Mouse (Mus musculus): ENCODE measurements around the gene Rbmxl2. TPM values are rescaled to one million over a fixed set of nuclear protein-coding genes. Genes with fewer than 3 reads are reported as not detected.

Rbmxl2 gene
- polyA plus RNA-seq (2012; rRNA removed), result not detected in 2 replicates

- DNase-seq, result no peak
- WGBS, result 40% methylated on average over 70 of the region's 70 CpGs
- no peak within 1 kb of the TSS for H3K27ac ChIP-seq (ENCODE audit: insufficient read depth, low read length)
- H3K4me3 ChIP-seq (replicated peaks; ENCODE audit: insufficient read depth, low read depth, low read length), result no peak within 1 kb of the TSS
- H3K27me3 ChIP-seq (ENCODE audit: control insufficient read depth, insufficient read depth, low read length), result peaks cover 4% of the 10 kb centered on the region; the same call in 1 of the 2 replicates
- no peaks in the 10 kb centered on the region for H3K4me1 ChIP-seq (ENCODE audit: control insufficient read depth, insufficient read depth, low read length)
- no peak for TF ChIP-seq CTCF (IDR thresholded peaks at IDR 0.05; ENCODE audit: borderline replicate concordance, insufficient read depth, low read depth, low read length)
- no peak for TF ChIP-seq POLR2A (IDR thresholded peaks at IDR 0.05; ENCODE audit: borderline replicate concordance, insufficient read depth, low read length)
Measured at GRCm38 (mm10) chr7:107209204-107209860, at the start of gene Rbmxl2. Rbmxl2 (plus strand) TSS chr7:107209445.

GRCm38 (mm10) chr7:107166690-107167089, 42.6 kb upstream of the Rbmxl2 start, which contains the start of gene Nlrp14:
Nlrp14 (plus strand) TSS chr7:107166990.
- TF ChIP-seq CTCF (IDR thresholded peaks at IDR 0.05; ENCODE audit: borderline replicate concordance, insufficient read depth, low read depth, low read length) (no peak), POLR2A (IDR thresholded peaks at IDR 0.05; ENCODE audit: borderline replicate concordance, insufficient read depth, low read length) (no peak)
- WGBS, result 86% methylated on average over 10 of the region's 10 CpGs

GRCm38 (mm10) chr7:107180406-107180805, 28.8 kb upstream of the Rbmxl2 start:
- TF ChIP-seq CTCF (IDR thresholded peaks at IDR 0.05; ENCODE audit: borderline replicate concordance, insufficient read depth, low read depth, low read length), result no peak
- TF ChIP-seq POLR2A (IDR thresholded peaks at IDR 0.05; ENCODE audit: borderline replicate concordance, insufficient read depth, low read length), result no peak

More at GRCm38 (mm10) chr7:107166690-107167089, 42.6 kb upstream of the Rbmxl2 start, which contains the start of gene Nlrp14:
- H3K4me3 ChIP-seq (replicated peaks; ENCODE audit: insufficient read depth, low read depth, low read length), result no peak within 1 kb of the TSS
- no peak for DNase-seq
- H3K4me1 ChIP-seq (ENCODE audit: control insufficient read depth, insufficient read depth, low read length), result no peaks in the 10 kb centered on the region
- no peak within 1 kb of the TSS for H3K27ac ChIP-seq (ENCODE audit: insufficient read depth, low read length)
- no peaks in the 10 kb centered on the region for H3K27me3 ChIP-seq (ENCODE audit: control insufficient read depth, insufficient read depth, low read length)

GRCm38 (mm10) chr7:107201817-107202216, 7.4 kb upstream of the Rbmxl2 start:
- TF ChIP-seq POLR2A (IDR thresholded peaks at IDR 0.05; ENCODE audit: borderline replicate concordance, insufficient read depth, low read length), result no peak
- no peak for TF ChIP-seq CTCF (IDR thresholded peaks at IDR 0.05; ENCODE audit: borderline replicate concordance, insufficient read depth, low read depth, low read length)
- H3K27me3 ChIP-seq (ENCODE audit: control insufficient read depth, insufficient read depth, low read length), result no peaks in the 10 kb centered on the region
- H3K4me1 ChIP-seq (ENCODE audit: control insufficient read depth, insufficient read depth, low read length), result no peaks in the 10 kb centered on the region
- no peak overlapping the region for H3K4me3 ChIP-seq (replicated peaks; ENCODE audit: insufficient read depth, low read depth, low read length)
- 46% methylated on average over 3 of the region's 3 CpGs for WGBS
- no peak overlapping the region for H3K27ac ChIP-seq (ENCODE audit: insufficient read depth, low read length)
- no peak for DNase-seq

More at GRCm38 (mm10) chr7:107180406-107180805, 28.8 kb upstream of the Rbmxl2 start:
- no peak overlapping the region for H3K27ac ChIP-seq (ENCODE audit: insufficient read depth, low read length)
- H3K4me1 ChIP-seq (ENCODE audit: control insufficient read depth, insufficient read depth, low read length), result no peaks in the 10 kb centered on the region
- no peaks in the 10 kb centered on the region for H3K27me3 ChIP-seq (ENCODE audit: control insufficient read depth, insufficient read depth, low read length)
- no peak for DNase-seq
- no peak overlapping the region for H3K4me3 ChIP-seq (replicated peaks; ENCODE audit: insufficient read depth, low read depth, low read length)
- WGBS, result 38% methylated on average over 2 of the region's 2 CpGs

GRCm38 (mm10) chr7:107207843-107208242, 1.4 kb upstream of the Rbmxl2 start:
- H3K4me3 ChIP-seq (replicated peaks; ENCODE audit: insufficient read depth, low read depth, low read length), result no peak overlapping the region
- H3K4me1 ChIP-seq (ENCODE audit: control insufficient read depth, insufficient read depth, low read length), result no peaks in the 10 kb centered on the region
- DNase-seq, result no peak
- no peak overlapping the region for H3K27ac ChIP-seq (ENCODE audit: insufficient read depth, low read length)
- H3K27me3 ChIP-seq (ENCODE audit: control insufficient read depth, insufficient read depth, low read length), result peaks cover 4% of the 10 kb centered on the region; the same call in 1 of the 2 replicates
- WGBS, result 67% methylated on average over 3 of the region's 3 CpGs
- TF ChIP-seq CTCF (IDR thresholded peaks at IDR 0.05; ENCODE audit: borderline replicate concordance, insufficient read depth, low read depth, low read length), result no peak

- no peak for DNase-seq
- TF ChIP-seq CTCF (IDR thresholded peaks at IDR 0.05; ENCODE audit: borderline replicate concordance, insufficient read depth, low read depth, low read length), result no peak
- no peak for TF ChIP-seq POLR2A (IDR thresholded peaks at IDR 0.05; ENCODE audit: borderline replicate concordance, insufficient read depth, low read length)
- no peak overlapping the region for H3K4me3 ChIP-seq (replicated peaks; ENCODE audit: insufficient read depth, low read depth, low read length)
Measured at GRCm38 (mm10) chr7:107210126-107210576, 906 bp downstream of the Rbmxl2 start.

GRCm38 (mm10) chr7:107215723-107216122, 6.5 kb downstream of the Rbmxl2 start:
- TF ChIP-seq CTCF (IDR thresholded peaks at IDR 0.05; ENCODE audit: borderline replicate concordance, insufficient read depth, low read depth, low read length), result peak; percentile 80
- no peak for TF ChIP-seq POLR2A (IDR thresholded peaks at IDR 0.05; ENCODE audit: borderline replicate concordance, insufficient read depth, low read length)
- Histone ChIP-seq H3K4me3 (replicated peaks; ENCODE audit: insufficient read depth, low read depth, low read length) (no peak overlapping the region), H3K27me3 (ENCODE audit: control insufficient read depth, insufficient read depth, low read length) (no peaks in the 10 kb centered on the region; the same call in 1 of the 2 replicates), H3K4me1 (ENCODE audit: control insufficient read depth, insufficient read depth, low read length) (no peaks in the 10 kb centered on the region), H3K27ac (ENCODE audit: insufficient read depth, low read length) (no peak overlapping the region)
- DNase-seq, result peak; percentile 17 to 56

More at GRCm38 (mm10) chr7:107210126-107210576, 906 bp downstream of the Rbmxl2 start:
- peaks cover 4% of the 10 kb centered on the region; the same call in 1 of the 2 replicates for H3K27me3 ChIP-seq (ENCODE audit: control insufficient read depth, insufficient read depth, low read length)
- 24% methylated on average over 77 of the region's 77 CpGs for WGBS
- H3K4me1 ChIP-seq (ENCODE audit: control insufficient read depth, insufficient read depth, low read length), result no peaks in the 10 kb centered on the region
- no peak overlapping the region for H3K27ac ChIP-seq (ENCODE audit: insufficient read depth, low read length)

GRCm38 (mm10) chr7:107216845-107217244, 7.6 kb downstream of the Rbmxl2 start:
- no peak for TF ChIP-seq POLR2A (IDR thresholded peaks at IDR 0.05; ENCODE audit: borderline replicate concordance, insufficient read depth, low read length)
- TF ChIP-seq CTCF (IDR thresholded peaks at IDR 0.05; ENCODE audit: borderline replicate concordance, insufficient read depth, low read depth, low read length), result peak; percentile 19; the same call in 1 of the 2 replicates
- Histone ChIP-seq H3K4me3 (replicated peaks; ENCODE audit: insufficient read depth, low read depth, low read length) (no peak overlapping the region), H3K27ac (ENCODE audit: insufficient read depth, low read length) (no peak overlapping the region), H3K27me3 (ENCODE audit: control insufficient read depth, insufficient read depth, low read length) (no peaks in the 10 kb centered on the region; the same call in 1 of the 2 replicates), H3K4me1 (ENCODE audit: control insufficient read depth, insufficient read depth, low read length) (no peaks in the 10 kb centered on the region)
- DNase-seq, result no peak
- 81% methylated on average over 2 of the region's 2 CpGs for WGBS

Data from cerebellum, adult 2 months (tissue).